Mouse (Mus musculus): ENCODE data around the gene Endou.

Endou gene

DNA sequence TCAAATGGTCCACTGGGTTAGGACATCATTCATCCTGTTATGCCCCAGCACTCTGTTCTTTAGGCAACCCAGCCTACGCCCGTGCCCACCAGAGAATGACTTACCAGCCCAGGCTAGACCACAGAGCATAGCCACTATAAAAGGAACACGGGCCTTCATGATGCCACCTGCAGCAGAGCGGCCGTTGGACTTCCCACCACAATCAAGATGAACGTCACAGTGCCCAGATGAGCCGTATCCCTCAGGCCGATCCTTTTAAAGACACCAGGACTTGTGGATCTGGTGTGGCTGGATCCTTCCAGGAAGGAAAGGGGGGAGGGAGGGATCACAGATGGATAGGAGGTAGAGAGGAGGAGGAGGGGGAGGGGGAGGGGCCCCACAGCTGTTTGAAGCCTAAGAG, at the start of gene Endou:
Gene Endou (minus strand): TSS at position 229 of the 400 bp plus-strand sequence.
- DNase-seq (ENCODE audit: low read depth), result no peak

DNA sequence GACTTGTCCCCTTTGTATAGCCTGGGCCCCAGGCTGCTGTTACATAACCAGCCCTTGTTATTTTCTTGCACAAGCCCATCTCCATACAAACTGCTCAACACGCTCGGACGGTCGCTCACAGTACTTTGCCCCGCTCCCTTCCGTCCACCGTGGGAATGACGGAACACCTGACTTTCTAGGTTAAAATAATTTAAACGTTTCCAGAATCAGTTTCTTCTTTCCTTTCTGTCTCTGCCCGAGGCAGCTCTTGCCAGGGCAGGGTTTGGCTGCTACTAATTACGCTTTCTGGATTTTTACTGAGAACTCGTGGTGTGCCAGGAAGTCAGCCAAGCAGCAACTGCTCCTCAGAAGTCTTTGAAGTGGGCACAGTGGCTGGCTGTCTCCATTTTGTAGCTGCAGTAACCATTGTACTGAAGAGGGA, 49.5 kb upstream of the Endou start:
- DNase-seq (ENCODE audit: low read depth), result peak; percentile 79

DNA sequence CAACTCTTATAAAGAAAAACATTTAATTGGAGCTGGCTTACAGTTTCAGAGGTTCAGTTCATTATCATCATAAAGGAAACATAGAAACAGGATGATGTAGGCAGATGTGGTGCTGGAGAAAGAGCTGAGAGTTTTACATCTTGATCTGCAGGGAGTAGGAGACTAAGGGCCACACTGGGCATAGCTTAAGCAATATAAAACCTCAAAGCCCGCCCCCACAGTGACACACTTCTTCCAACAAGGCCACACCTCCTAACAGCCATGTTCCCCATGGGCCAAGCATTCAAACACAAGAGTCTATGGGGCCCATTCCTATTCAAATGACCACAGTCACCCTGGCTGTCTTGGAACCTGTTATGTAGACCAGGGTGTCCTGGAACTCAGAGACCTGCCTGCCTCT, 48.4 kb upstream of the Endou start:
- no peak for DNase-seq (ENCODE audit: low read depth)

DNA sequence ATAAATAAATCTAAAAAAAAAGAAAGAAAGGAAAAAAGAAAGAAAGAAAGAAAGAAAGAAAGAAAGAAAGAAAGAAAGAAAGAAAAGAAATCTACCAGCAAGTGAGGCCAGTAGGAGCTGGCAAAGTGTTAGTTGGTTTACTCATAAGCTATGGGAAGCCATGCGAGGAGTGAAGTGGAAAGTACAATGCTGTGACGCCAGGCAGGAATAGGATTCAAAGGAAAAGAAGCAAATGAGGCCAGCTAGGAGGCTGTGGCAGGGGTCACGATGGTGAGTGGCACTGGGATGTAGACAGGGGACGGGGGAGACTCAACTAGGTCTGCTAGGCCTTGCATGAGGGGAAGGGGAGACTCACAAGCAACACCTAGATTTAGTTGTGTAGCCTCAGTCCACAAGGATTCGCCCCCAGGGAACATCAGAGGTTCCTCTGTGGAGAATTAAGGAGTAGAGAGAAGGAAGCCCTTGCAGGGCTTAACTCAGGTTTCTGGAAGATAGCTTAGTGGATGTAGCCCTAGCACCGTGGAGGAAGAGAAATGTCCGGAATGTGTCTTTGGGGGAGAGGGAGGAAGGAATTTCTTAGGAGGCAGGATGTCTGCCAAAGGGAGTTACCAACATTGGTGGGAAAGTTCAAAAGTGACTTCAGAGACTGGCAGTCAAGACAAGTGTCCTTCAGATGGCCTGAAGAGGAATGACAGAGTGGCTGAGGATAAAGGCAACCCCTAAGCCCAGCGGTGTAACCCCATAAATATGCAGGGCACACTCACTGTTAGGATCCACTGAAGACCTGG, 47.4 kb upstream of the Endou start, which contains the start of gene Slc48a1:
Gene Slc48a1 (plus strand): TSS at position 210 of the 788 bp plus-strand sequence.
- DNase-seq (ENCODE audit: low read depth), result no peak

DNA sequence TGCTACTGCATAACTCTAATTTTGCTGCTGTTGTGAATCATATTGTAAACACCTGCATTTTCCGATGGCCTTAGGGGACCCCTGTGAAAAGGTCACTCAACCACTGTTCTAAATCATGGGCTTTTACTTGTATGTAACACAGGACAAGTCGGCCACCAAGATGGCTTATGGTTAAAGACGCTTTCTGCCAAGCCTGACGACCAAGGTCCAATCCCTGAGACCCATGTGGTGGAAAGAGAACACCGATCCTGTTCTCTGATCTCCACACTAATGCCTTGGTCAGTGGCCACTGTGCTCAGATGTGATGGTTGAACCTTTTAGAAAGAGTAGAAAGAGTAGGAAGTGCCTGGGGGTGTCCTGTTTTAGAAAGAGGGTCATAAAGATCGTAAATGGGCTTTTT, 45.8 kb upstream of the Endou start:
- no peak for DNase-seq (ENCODE audit: low read depth)

DNA sequence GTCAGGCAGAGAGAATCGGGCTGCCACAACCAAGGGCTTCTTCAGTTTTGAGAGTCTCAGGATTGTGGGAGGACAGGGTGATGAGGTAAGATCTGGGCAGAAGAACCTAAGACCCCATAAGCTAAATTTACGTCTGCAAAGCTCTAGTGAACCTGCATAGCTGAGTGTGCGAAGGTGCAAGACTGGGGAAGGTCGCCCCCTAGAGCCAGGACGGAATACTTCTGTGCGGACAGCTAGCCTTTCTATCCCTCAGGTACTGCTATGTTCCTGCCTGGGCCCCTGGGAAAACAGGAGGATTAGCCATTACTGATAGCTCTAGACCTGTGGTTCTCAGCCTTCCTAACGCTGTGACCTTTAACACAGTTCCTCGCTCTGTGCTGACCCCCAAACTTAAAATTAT, 45.4 kb upstream of the Endou start:
- DNase-seq (ENCODE audit: low read depth), result peak; percentile 79

DNA sequence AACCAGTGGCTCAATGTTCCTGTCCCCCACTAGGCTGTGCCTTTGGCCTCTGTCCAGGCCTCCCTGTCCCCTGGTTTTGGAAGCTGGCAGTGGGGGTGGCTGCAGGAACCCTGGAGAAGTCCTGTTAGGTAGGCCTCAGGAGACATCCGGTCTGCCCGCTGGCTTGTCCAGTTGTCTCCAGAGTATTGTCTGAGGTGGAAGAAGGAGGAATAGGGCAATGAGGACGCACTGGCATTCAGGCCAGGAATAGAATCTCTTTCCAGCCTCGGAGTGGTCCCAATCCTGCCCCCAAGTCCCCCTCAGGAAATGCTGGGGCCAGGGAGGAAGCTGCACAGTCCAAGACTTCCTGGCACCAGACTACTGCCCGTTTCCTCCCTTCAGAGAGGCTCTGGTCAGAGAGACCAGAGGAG, 42.8 kb upstream of the Endou start:
- DNase-seq (ENCODE audit: low read depth), result no peak

DNA sequence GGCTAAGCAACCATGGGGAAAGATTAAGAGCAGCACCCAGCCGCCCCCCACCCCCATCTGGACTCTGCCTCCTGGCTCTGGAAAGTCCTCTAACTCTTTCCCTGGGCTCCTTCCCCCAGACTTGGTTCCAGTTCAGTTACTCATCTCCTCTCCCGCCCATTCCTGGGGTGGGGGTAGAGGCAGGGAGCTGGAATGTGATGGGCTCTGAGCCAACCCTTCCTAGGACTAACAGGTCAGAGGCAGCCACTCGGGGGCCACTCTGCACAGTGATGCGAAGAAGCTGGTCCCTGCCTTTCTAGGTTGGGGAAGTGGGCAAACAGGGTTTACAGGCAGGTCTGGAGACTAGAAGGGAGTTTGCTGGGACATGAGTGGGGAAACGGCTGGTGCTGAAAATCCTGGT, 42.0 kb upstream of the Endou start:
- DNase-seq (ENCODE audit: low read depth), result no peak

DNA sequence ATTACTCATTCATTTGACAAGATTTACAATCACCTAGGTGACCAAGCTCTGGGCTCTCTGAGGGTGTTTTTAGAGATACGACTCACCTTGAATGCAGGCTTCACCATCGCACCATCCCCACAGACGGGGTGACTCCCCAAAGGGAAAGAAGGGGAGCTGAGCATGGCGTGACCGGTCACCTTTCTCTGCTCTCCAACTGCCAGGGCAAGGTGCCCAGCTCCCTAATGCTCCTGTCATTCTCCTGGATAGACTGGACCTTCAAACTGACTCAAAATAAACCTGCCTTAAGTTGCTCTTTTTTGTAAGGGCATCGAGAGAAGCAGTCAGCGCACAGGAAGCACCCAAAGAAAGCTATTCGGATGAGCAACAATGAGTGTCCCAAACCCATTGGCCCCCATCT, 39.1 kb upstream of the Endou start:
- DNase-seq (ENCODE audit: low read depth), result no peak

DNA sequence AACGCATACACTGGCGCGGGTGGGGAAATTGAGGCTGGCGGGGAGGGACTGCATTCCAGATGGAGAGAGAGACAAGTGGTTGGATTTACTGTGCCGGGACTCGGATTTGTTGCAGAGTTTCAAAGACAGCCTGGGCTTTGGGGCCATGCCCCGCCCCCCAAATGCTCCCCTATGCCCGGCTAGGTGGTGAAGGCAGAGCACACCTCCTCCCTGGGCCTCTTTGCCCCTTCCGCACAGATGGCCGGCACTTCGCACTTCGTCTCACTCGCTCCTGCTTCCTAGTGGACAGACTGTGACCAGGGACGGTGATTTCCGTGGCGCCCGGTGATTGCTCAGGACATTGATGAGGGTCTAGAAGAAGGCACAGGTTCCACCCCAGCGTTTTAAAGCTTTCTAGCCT, 37.1 kb upstream of the Endou start:
- DNase-seq (ENCODE audit: low read depth), result no peak

DNA sequence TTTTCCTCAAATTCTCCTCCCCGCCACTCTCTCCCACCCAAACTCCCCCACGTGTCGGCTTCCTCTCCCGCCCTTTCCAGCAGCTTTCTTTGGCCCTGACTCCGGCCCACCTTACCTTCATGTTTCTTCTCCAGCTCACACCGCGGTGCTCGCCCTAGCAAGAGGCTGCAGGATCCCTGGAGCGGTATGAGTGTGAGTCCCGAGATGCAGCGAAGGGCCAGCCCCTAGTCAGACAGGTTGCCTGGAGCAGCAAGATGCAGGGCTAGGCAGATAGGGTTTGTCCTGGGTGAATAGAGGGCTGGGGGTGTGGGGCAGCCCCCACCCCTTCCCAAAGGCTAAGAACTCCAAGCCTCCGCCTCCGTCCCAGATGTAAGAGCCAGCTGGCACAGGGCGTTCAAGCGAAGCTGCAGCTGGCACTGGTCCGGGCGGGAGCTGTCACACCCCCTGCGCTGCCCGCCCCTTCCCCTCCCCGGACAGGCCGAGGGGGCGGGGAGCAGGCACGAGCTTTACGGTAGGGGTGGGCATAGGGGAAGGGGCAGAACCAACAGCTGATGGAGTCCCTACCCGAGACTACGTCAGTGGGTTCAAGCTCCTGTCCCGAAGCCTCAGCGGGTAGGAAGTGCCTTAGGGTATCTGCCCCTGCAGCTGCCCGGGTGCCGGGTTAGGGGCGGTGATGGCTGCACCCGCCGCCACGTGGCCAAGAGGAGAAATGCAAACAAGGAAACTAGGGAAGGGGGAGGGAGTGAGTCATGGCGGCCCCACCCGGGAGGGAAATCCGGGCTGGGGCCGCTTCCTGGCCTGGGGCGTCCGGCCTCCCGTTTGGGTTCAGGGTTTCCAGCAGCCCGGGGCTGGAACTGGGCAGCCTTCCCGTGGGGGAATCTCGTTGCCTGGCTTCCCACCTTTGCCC, 36.4 kb upstream of the Endou start, which contains the start of gene Rapgef3:
Gene Rapgef3 (minus strand): TSS at position 693 of the 907 bp plus-strand sequence.
- peak; percentile 84 for DNase-seq (ENCODE audit: low read depth)

DNA sequence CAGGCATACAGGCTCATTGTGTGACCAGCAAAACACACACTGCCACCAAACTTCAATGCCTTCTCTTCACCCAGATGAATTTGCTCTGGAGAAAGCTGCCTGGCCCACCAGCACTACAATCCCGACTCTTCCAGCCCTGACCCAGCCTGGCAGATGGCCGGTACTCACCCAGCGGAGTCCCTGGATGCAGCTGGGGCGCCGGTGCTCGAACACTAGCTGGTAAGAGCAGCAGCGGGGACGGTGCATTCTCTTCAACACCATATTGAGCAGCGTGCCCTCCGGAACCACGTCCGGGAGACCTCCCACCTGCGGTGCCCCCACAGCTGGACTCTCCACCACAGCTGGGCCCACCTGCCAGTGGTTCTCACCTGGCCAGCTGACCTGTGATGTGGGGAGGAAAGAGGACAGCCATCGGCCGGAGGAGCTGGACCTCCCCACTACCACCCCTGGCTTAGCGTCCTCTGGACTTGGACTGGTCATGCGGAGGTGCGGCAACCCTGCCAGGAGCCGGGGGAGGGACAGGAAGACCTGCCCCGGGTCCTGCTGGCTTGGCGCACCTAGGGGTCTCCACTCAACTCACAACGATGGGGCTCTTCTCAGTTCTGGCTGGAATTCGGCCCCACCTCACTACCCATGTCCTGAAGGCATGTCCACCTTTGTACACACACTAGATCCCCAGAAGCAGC, 35.6 kb upstream of the Endou start:
- no peak for DNase-seq (ENCODE audit: low read depth)

DNA sequence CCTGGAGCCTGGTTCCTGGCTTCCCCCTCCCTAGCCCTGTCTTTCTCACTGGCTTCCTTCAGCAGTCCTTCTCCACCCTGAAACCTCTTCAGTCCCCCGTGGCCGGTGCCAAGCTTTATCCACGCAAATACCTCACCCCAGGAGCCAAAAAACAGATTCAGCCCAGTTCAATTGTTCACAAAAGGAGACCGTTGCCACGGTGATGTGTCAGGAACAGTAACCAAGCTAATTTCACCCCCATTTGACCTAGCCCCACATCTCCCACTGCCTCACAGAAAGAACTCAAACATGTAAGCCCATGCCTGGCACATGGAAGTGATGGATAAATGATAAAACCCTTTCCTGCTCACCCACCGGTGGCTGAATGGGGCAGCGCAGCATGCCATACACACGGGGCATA, 35.1 kb upstream of the Endou start:
- DNase-seq (ENCODE audit: low read depth), result no peak

DNA sequence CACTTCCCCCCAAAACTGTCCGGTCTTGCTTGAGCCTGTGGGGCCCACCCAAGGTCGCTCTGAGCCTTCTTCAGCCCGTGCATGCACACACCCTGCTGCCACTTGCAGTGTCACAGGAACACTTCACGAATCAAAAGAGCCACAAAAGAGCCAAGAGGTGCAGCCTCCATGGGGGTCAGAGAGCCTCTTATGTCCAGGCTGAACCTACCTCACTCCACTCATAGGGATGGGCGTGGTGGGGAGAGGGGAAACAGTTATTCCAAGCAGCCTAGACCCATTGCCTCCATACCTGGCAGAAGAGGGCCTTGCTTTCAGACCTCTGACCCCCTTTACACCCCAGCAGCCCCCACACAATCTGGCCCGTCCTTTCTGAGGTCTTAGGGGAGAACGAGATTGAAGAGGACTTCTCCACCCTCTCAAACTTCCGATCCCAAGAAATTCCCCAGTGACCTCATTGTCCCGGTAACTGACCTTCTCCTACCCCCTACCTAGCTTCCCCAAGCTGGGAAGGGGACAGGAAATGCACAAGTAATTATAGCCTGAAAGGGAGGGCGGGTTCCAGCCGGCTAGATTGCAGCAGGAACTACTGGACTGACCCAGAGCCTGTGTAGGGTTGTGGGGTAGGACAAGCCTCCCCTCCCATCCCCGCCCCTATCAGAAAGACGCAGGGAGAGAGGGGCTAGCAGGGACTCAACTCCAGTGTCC, 34.1 kb upstream of the Endou start:
- no peak for DNase-seq (ENCODE audit: low read depth)

DNA sequence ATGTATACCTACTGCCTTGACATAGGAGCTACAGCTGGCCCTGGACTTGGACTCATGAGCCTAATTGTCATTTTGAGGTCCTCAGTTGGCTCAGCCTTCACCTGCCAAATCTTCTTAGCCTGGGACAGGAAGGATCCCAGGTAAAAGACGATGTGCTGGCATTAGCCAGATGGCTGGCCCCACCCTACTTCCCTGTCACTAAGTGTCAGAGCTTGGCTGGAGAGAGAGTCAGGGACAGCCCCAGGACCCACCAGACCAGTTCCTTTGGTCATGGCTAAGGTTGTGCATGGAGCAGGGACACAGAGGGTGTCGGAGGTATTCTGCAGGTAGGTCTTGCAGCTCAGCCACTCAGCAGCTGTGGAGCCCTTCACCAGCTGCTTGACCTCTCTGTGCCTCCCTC, 33.4 kb upstream of the Endou start:
- DNase-seq (ENCODE audit: low read depth), result no peak

DNA sequence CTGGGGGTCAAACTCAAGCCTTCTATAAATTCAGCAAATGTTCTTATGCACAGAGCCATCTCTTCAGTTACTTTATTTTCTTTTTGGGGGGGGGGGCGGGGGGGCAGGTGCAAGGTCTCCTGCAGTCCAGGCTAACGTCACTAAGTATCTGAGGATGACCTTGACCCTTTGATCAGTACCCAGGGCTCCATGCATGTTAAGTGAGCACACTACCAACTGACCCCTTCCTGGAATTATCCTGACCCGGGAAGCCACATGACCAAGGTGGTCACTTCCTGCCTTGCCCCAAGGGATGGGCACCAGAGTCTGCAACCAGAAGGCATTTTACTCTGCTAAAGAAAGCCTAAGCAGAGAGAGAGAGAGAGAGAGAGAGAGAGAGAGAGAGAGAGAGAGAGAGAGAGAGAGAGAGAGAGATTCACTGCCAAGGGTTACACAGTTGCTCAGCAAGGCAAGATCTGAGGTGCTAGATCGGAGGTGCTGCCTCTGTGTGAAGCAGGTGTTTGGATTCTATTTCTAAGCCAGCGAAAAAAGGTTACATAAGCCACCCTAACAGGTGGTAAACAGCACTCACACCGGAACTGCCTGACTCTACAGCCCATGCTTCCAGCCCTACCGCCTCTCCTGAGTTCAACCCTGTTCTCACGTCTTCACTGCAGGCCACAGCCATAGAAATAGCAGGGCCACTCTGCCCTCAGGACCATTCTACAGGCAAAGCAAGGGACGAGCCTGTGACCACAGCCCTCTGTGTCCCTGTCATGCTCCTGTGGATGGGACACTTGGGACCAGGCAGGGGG, 32.3 kb upstream of the Endou start:
- DNase-seq (ENCODE audit: low read depth), result no peak

DNA sequence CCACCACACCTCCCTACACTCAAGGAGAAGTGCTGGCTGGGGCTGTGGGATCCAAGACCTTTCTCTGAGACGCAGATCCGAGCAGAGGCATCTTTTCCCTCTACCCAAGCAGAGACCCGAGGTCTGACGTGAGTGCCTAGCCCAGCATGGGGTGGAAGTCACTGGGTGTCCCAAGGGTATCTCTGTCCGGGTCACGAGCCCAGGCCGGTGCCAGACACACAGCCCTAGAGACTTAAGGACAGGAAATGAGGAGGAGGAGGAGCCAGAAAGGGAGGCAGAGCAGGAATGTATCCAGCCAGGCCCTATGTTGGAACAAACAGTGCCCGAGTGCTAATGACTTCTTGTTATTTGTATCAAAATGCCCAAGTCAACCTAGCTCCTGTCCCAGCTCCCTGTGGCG, 31.6 kb upstream of the Endou start:
- no peak for DNase-seq (ENCODE audit: low read depth)

DNA sequence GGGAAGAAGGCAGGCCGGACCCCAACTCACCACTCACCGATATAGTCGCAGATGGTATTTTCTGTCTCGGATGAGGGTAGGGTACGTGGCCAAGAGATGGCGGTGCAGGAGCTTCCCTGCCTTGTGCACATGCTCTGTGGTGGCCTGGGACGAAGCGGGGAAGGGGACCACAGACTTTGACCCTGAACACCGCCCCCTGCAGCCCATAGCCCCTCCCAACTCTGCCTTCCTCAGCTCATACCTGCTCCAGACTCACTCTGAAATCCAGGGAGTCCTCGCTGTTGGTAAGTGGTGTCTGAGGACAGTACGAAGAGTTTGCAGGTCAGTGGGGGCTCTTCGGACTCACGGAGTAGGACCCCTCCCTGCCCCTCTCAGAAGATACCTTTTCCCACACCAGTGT, 30.3 kb upstream of the Endou start:
- DNase-seq (ENCODE audit: low read depth), result no peak

DNA sequence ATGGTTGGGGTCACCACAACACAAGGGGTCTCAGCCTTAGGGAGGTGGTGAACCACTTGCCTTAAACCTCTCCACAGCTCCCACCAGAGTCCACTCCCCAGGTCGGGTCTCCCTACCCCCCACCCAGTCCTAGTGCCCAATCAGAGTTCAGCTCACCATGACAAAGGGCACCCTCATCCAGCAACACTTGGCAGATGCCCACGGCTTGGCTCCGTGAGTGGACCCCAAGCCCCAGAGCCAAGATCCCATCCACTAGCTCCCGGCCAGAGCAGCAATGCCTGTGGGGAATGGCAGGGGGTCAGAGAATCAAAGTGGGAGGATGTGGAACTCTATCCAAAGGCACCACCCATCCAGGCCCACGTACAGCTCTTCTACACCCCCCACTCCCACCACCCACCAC, 29.8 kb upstream of the Endou start:
- DNase-seq (ENCODE audit: low read depth), result no peak

DNA sequence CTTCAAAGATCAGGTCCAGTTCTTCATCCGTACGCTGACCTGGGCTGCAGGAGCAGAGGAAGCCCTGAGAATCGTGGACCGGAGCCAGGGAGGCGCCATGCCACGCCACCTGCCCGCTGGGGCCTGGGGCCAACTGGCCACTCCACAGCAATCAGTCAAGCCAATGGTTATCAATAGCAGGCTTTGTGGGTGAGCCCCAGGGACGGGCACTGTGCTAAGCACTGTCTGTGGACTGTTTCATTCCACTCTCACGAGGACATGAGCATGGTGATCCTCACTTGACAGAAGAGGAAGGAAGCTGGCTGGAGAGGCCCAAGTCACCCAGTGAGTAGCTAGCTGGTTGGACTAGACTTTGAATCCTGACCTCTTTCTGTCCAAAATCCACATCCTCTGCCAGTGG, 28.9 kb upstream of the Endou start:
- DNase-seq (ENCODE audit: low read depth), result no peak

DNA sequence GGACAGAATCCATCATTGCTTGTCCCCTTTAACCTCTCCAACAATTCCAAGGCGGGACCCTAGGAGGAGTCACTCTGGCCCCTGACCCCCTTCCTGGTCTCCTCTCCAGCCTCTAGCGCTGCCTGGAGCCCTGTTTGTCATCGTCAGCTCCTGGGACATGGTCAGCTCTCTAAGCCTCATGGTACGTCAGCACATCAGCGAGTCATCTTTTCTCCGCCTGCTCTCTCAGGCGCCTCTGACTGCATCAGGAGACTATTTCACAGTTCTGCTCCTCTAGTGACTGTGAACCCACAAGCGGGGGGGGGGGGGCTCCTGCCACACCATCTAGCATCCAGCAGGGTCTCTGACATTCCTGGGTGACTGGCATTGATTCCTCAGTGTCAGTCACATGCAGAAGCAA, 24.2 kb upstream of the Endou start:
- DNase-seq (ENCODE audit: low read depth), result no peak
